7 mouse cellular contexts compared by ENCODE assay signal in the genomic region with DNA sequence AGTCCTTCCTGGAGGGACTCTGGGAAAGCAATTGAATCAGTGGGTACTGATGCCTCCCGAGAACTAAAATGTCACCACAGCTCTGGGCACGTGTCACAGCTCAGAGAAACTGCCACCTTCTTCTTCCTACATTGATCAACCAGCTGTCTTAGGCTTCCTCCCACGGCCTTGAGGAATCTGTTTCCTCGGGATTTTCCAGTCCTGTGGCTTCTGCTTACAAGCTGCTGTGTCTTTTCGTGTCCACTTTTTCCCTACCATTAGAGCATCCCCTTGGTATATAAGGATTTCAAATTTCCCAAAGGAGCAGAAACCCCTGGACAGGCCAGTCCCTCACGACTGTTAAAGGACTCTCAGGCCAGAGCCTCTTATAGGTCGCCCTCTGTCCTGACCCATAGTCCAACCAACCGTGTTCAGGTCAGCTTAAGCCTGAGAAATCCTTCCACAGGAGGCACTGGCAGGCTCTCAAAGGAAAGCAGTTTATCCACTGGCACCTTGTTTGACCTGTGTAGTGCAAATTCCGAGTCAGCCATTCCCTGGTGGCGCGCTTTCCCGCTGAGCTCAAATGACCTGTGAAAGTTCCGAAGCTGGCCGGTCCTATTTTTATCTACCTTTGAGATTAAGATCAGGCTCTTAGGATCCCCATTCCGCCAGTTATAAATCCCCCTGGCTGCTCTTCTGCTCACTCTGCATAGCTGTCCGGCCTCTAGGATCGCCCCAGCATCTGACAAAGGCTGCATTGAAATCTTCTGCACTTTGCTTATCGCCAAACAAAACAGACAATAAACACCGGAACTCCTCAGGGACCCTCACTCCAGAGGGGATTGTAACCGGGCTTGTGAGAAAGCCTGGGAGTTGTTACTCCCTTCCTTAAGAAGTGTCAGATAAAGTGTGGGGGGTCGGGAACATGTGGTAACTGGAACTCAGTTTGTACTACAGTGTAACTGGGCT. TPM values are rescaled to one million over a fixed set of nuclear protein-coding genes. Genes with fewer than 3 reads are reported as not detected.
A peak's percentile ranks its signal among the peaks of the same experiment; 100 is the strongest.
DNase-seq lines count a peak whose midpoint lies in the region; ATAC-seq lines count a peak whose summit lies in the region.

No protein-coding gene starts in this region.

- DNase-seq in layer of hippocampus, adult 11-12 months (ENCODE audit: low spot score): peak; percentile 59
- DNase-seq in layer of hippocampus, postnatal 25 days (ENCODE audit: extremely low spot score in 1 of 2, low spot score in 1 of 2): no peak
- DNase-seq in embryo, embryonic 11 days: peak; percentile 49
- DNase-seq in gastrocnemius, postnatal 25 days: peak; percentile 82
- DNase-seq in left cerebral cortex, postnatal 25 days (ENCODE audit: low spot score in 2 of 2): peak; percentile 74 to 92
- peak; percentile 38 for DNase-seq in yolk sac, embryonic 10.5 days (ENCODE audit: low spot score)

- intact Hi-C loops in left cerebral cortex, postnatal 25 days (cut with DNase I): no loop called here

- no peak for ATAC-seq in granulocyte monocyte progenitor cell, adult 5-6 weeks (replicated peaks; ENCODE audit: poor library complexity, severe bottlenecking)

RNA-seq across cellular contexts. Expression of a gene that starts 5.8 kb away (rescaled TPM):
- 100 to 1,000 TPM; 401 to 447 TPM for total RNA-seq in layer of hippocampus, postnatal 25 days (2021)
- total RNA-seq in gastrocnemius, postnatal 25 days (2021): 100 to 1,000 TPM; 112 to 141 TPM
- total RNA-seq in left cerebral cortex, postnatal 25 days (2021): 100 to 1,000 TPM; 424 to 432 TPM
- 409 and 424 TPM in 2 replicates for total RNA-seq in granulocyte monocyte progenitor cell, adult 5-6 weeks (2014; fragmentation: Nextera tagmentation)
- 380 and 423 TPM in 2 replicates for total RNA-seq in granulocyte monocyte progenitor cell, adult 5-6 weeks (2017)

RNA-seq across cellular contexts. Expression of a gene that starts 29.6 kb away (rescaled TPM):
- not detected for total RNA-seq in layer of hippocampus, postnatal 25 days (2021)
- total RNA-seq in gastrocnemius, postnatal 25 days (2021): not detected
- total RNA-seq in left cerebral cortex, postnatal 25 days (2021): not detected
- total RNA-seq in granulocyte monocyte progenitor cell, adult 5-6 weeks (2014; fragmentation: Nextera tagmentation): not detected in 2 replicates
- not detected in 2 replicates for total RNA-seq in granulocyte monocyte progenitor cell, adult 5-6 weeks (2017)

RNA-seq across cellular contexts. Expression of a gene that starts 50.7 kb away (rescaled TPM):
- total RNA-seq in layer of hippocampus, postnatal 25 days (2021): 100 to 1,000 TPM; 106 to 134 TPM
- total RNA-seq in gastrocnemius, postnatal 25 days (2021): 10 to 100 TPM; 51.0 to 56.4 TPM
- total RNA-seq in left cerebral cortex, postnatal 25 days (2021): 100 to 1,000 TPM in 1 of 2 experiments, 10 to 100 TPM in 1; 84.7 to 103 TPM
- total RNA-seq in granulocyte monocyte progenitor cell, adult 5-6 weeks (2014; fragmentation: Nextera tagmentation): 78.8 and 90.6 TPM in 2 replicates
- total RNA-seq in granulocyte monocyte progenitor cell, adult 5-6 weeks (2017): 11.8 and 22.7 TPM in 2 replicates

Comparison
In these comparisons a context has a peak if more than half of its experiments do, and no peak if none do; other contexts are left out.
1. DNase-seq: peak in layer of hippocampus, adult 11-12 months (single experiment), embryo, embryonic 11 days (single experiment), gastrocnemius, postnatal 25 days (single experiment), left cerebral cortex, postnatal 25 days (2 of 2) and yolk sac, embryonic 10.5 days (single experiment); none in layer of hippocampus, postnatal 25 days (0 of 2).